Mouse (Mus musculus) frontal cortex, postnatal 10 days (tissue): ENCODE data around the gene Cd22.
"Not testable (repeated sequence)": the region's sequence is repeated elsewhere in the genome, so short reads cannot be mapped to it uniquely, and the experiment has no call there.

Source experiments
- DNase-seq, 2 experiments: peaks; one replicate each; pipeline ENCODE4 v3.0.0; 2022; ENCODE audit warnings: low spot score in 2 of 2, mixed read lengths in 1 of 2

Cd22 gene

DNA sequence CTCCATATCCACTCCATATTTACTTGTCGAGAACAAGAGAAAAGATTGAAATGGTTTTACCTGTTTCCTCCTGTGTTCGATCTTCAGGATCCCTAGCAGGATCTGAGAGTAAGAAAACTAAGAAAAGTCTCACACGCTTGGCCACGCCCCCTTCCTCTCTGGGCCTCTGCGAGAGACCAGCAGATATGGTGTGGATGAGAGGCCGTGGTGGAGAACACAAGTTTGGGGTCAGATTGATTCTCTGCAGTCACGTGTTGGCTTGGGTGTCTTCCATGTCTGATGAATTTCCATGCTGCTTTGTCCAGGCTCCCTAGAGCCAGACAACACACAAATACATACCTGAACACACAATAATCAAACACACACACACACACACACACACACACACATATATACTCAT is at the start of gene Cd22:
TSS of gene Cd22 (minus strand) at position 167 of the 400 bp plus-strand sequence.
- no peak for DNase-seq

DNA sequence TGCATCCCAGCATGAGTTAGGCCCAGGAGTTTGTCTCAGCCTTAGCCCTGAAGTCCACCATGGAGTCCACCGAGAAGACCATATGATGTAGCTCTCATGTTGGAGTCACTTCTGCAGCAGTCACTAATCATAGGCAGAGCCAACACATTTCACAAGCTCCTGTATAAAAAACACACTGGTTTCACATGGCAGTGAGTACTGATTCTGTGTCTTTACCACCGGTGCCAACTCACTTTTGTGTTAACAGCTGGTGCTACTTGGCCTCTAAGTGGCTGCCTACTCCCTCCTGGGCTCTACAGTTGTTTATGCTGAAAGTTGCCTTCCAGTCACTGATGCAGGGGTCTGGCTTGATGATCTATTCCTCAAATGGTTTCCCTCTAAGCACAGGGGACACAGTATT is 44.4 kb upstream of the Cd22 start, which contains the start of gene Hamp2:
TSS of gene Hamp2 (minus strand) at position 101 of the 400 bp plus-strand sequence.
- DNase-seq, result not testable (repeated sequence)

DNA sequence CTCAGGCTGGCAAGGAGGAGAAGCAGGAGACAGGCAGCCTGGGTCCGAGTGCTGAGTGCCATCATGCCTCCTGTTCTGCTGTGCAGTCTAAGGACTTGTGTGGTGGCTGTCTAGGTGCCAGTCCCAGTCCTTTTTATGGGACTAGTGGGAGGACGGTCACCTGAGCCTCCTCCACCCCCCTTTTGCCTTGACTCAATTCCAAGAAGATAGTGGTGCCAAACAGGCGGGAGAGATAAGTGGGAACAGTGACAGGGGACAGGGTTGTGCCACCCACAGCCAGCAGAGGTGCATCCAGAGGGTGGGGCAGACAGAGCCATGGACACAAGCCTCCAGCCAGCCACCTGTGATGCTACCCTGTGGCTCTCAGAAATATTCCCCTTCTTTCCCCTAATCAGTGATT is 43.9 kb upstream of the Cd22 start:
- DNase-seq, result no peak

DNA sequence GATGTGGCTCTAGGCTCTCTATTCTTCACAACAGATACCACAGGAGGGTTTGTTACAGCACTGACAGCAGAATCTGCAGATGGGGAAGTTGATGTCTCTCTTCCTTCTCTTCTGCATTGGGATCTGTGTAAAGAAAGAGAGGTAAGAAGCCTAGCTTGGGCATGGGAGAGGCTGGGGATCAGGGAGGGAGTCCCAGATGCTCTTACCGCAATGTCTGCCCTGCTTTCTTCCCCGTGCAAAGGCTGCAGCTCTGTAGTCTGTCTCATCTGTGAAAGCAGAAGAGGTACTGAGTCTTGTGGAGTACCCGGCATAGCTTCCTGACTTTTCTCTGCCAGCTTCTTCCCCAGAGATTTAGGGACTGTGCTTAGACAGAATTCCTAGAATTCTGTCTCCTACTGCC is 42.3 kb upstream of the Cd22 start:
- DNase-seq, result not testable (repeated sequence)

DNA sequence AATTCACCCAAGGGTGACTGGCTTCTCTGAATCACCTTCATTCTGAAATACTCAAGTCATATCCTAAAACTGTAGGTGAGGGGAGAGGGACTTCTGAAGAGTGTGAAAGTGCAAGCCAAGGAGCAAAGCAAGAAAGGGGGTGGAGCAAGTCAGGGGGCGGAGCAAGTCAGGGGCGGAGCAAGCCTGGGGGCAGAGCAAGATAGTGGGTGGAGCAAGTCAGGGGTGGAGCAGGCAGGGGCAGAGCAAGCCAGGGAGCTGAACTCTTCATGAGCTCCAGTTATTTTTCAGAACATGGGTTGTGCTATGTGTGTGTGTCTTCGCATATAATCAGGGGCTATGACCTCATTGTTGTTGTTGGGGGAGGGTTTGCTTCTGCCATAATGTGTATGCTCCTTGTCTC is 40.1 kb upstream of the Cd22 start:
- no peak for DNase-seq

DNA sequence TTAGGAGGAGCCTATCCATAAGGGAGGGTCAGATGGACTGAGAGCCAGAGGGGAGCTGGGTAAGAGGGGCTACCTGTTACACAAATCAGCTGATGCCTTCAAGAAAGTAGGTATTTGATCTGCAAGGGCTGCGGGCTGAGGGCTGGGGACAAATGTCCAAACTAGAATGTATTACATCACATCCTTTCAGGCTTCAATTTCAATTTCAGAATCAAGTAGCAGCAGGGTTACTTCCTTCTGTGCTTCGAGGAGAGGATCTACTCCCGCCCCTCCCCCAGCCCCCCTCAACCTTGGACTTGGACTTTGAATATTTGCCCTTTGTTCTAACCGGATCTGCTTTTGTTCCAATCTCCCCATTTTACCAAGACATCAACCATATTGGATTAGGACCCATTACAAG is 37.1 kb upstream of the Cd22 start:
- DNase-seq, result no peak

DNA sequence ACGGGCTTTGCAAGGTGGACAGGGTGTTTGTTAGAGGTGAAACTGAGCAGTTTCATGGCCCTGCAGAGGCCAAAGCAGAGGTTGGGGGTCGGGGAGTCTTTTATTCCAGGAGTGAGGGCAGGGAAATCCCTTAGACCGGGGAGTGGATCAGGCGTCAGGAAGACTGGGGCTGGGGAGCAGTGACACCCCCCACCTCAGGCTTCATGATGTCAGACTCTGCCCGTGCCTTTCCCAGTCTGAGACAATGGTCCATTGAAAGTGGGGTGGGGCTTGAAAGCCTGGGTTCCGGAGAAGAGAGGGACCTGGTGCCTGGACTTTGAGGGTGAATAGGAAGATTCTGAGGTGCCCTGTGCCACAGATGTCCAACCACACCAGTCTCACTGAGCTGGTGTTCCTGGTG is 36.6 kb upstream of the Cd22 start:
- DNase-seq, result no peak

DNA sequence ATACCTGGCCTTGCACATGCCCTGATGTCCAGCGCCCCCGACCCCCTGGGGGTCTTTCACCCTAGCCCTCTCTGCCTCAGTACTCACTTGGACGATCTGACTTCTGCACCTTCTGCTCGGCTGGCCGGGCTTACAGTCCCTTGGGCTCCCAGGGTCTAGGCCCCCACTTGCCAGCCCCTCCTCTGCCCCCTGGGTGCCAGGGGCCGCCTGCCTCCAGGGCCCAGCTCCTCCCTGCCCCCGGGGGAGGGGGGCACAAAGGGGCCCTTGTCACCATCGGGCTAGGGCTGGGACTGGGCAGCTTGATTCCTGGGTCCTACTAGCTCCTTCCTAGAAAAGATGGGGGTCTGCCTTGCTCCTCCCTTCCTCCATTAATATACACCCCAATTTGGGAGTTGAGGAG is 34.6 kb upstream of the Cd22 start, which contains the start of gene Mag:
TSS of gene Mag (minus strand) at position 142 of the 400 bp plus-strand sequence.
- no peak for DNase-seq

DNA sequence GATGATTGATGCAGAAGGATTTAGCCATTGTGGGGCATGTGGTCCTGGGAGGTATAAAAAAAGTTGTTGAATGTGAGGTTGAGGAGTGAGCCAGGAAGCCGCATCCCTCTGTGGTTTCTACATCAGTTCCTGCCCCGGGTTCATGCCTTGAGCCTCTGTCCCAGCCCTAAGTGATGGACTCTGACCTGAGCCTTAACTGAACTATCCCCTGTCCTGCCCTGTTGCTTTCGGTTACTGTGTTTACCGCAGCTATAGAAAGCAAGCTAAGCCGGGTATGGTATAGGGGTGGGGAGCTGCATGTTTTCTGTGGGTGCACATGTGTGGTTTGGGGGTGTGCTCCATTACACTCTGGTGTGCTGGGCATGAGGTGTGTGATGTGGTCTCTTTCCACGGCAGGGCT is 29.6 kb upstream of the Cd22 start:
- no peak for DNase-seq

DNA sequence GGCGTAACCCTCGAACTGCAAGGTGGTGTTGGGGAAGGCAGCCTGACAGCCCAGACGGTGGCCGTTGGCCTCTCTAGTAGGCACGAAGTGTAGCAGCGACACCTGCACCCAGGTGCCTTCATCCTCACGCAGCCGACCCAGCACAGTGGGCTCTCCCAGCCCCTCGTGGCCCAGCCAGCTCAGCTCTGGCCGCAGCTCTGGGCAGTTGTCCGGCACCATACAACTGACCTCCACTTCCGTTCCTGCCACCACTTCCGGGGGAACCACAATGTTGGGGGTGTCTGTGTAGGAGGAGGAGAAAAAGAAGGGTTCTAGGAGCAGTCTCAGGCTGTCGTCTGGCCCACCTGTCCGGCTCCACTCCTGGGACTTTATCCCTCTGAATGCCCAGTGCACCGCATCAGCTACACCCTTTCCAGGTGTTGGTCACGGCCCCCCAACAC is 28.9 kb upstream of the Cd22 start:
- DNase-seq, result no peak

DNA sequence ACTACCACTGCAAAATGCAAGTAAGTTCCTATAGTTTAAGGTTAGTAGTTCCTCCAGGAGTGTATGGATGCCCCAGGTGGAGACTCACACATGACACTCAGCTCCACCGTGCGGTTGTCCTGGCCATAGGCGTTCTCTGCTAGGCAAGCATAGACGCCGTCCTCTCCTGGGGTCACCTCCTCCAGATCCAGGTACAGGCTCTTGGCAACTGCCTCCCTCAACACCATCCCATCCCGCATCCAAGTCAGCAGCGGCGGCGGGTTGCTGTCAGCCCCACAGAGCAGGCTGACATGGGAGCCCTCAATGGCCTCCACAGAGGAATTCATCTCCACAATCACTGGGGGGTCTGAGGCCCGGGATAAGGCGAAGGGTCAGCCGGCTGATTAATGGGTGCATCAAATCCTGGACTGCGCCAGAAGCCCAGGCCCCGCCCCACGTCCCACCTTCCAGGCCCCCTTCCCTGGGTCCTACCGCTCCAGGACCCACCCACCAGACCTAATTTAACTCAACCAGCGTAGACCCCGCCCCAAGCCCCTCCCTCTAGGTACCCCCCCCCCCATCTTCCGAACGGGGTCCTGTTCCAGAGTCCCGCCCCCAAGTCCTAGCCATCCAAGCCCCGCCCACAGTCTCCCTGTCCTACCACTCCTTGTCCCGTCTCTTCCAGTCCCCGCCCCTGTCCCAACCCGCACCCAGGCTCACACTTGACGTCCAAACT is 28.3 kb upstream of the Cd22 start:
- no peak for DNase-seq

DNA sequence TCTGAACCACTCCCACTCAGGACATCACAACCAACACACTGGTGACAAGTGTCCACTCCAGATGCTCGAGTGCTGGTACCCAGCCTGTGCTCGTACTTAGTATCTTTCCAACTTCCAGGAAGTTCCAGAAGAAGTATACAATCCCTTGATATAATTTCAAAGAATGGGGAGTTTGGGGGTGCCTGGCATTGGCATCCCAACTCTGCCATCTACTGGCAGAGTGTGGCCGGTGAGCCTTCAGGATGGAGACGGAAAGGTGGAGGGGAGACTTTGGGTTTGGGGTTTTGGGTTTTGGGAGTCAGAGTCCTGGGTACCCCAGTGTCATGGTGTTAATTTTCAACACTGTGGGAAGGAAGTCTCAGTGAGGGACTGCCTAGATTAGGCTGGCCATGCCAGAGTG is 23.9 kb upstream of the Cd22 start:
- DNase-seq, result no peak

DNA sequence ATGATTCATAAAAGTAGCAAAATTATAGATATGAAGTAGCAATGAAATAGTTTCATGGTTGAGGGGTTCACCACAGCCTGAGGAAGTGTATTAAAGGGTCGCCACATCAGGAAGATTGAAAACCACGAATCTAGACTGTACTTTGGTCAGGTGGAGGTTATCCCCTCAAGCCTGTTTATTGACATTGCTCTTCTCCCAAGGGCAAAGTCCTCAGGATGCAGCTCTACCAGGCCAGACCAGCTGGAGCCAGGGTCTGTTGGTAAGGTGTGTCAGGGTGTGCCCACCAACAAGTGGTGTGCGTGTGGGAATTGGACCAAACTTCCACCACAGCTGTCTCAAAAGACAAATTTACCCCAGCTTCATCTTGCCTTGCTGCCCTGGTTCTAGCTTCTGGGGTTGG is 15.1 kb upstream of the Cd22 start:
- DNase-seq, result no peak

DNA sequence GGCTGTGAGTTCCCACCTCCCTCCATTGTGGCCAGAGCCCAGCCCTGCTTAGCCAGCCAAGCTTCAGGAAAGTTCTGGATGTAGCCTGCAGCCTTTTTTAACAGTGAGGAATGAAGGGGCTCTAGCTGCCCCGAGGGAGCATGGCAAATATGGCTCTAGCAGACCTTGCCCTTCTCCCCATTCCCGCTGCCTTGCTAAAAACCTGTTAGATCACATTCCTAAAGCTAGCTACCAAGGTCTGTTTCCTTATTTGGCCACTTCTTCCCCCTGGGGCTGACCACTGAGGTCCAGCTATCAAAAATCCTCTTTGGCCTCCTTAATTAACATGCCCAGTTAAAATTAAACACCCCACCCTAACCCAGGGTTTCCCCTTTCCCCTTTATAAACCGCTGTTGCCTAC is 12.4 kb upstream of the Cd22 start:
- DNase-seq, result no peak

DNA sequence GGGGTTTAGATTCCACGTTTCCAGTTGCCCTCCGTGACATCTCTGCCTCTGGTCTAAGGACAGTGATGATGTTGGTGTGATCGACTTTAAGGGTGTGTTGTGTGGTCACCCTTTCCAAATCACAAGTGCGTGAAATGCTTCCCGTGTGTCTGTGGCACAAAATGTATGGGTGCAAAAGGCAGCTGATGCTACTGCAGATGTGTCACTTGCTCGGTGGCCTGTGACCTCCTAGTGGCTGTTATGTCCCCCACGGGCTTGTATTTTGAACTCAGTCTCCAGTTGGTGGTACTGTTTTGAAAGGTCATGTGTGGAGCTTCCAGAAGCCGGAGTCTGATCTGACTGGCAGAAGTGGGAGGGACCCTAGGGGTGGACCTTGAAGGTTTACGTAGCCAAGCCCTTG is 11.6 kb upstream of the Cd22 start:
- no peak for DNase-seq

DNA sequence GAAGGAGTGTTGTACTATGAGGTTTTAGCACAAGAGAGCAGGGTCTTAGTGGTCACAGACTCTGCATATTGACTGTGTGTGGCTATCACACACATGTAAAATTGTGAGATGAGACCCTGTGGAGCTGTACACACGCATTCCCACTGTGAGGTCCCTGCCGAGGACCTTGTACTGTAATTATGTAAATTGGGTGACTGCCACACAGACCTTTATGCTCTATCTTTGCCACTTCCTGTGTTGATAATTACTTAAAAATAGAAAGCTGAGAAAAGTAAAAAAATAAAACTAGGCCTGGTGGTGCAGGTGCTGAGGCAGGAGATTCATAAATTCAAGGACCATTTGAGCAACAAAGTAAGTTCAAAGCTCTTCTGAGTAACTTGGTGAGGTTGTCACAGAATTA is 10.5 kb upstream of the Cd22 start:
- DNase-seq, result no peak

DNA sequence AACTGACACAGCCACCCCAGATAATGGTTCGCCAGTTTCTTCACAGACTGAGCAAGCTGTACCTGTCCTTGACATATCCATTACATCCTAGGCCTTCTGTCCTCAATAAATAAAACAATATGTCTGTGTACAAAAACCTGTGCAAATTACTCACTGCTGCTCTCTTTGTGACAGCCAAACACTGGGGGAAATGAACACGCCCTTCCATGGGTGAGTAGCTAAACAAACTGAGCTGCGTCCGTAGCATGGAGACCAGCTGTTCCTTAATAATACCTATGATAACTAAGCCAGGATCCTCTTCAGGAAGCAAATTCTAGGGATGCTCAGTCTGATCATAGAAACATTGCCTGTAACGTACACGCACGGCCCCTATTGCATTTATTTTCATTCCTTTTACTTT is 8.6 kb upstream of the Cd22 start:
- DNase-seq, result no peak

DNA sequence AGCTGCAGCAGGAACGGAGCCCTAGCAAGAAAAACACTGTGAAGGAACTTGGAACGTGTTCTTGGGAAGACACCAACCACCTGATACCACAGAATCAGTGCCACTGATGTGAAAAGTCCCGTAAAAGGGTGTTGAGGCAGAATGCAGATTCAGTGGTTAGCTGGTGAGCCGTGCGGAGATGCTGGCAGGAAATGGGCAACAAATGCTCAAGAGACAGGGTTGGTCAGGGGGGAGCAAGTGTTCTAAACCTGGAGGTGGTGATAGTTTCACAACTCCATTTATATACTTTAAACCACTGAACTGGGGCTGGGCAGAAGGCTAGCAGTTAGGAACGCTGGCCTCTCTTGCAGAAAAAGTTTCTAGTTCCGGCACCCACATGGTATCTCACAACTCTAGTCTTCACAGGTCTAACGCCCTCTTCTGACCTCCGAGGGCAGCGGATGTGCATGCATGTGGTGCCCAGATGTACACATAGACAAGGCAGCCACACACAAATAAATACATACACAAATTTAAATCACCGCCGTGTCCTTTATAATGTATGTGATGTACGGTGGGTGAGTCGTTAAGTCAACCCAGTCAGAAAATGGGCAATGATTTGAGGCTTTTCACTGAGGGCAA is 7.5 kb upstream of the Cd22 start:
- DNase-seq, result no peak

DNA sequence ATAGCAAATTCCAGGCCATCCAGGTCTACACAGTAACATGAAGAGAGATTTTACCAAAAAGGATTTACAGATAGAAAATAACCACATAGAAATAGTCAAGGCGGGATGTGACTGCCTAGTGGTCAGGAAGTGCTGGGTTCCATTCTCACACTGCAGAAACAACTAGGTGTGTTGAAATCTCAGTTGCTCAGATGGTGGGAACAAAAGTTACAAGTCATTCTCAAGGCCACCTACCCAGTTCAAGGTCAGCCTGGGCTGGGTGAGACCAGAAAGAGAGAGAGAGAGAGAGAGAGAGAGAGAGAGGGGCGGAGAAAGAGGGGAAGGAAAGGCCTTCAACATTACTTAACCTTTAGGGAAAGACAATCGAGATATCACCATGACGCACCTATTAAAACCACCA is 6.7 kb upstream of the Cd22 start:
- DNase-seq, result no peak

DNA sequence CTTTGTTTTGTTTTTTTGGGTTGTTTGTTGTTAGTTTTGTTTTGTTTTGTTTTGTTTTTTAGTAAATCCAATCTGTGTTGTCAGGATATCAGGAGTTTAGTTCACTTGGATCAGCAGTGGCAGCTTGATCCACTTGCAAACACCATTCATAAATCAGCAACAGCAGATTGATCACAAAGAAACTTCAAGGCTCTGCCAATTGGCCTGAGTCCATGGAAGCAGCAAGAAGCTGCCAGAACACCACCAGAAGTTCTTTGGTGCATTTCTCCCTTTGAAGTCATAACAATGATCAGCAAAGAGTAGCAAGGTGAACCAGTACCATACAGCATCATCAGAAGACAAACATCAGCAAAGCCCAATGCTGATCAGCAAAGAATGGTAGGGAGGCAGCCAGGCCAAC is 3.9 kb upstream of the Cd22 start:
- DNase-seq, result no peak

DNA sequence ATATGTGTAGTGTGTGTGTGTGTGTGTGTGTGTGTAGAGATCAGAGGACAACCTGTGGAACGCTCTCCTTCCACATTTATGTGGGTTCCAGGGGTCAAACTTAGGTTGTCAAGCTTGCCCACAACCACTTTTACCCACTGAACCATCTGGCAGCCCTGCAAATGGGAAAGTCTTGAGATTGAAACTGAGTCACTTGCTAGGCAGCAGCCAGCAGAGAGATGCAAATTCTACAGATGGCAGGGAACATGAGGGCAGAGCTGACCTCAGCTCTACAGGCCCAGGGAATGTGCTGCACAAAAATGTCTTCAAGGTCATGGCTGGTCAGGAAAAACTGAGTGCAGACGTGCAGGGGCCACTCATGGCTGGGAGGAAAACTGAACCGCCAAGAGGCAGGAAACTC is 1.2 kb upstream of the Cd22 start:
- no peak for DNase-seq

DNA sequence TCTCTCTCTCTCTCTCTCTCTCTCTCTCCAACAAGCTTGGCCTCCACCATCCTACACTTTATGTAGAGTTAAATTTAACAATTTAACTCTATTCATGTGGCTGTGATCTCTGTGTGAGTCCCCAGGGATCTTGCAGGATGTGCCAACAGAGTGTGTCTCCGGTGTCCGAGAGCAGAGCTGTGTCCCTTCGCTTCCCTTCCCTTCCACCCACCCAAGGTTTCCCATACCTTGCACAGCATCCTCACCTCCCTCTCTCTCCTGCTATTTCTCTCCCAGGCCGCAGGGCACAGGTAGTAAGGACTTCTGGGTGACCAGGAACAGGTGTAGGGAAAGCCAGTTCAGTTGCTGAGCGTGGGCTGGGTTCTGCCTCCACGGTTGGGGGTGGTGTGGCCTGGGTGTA is 1.2 kb downstream of the Cd22 start:
- no peak for DNase-seq

DNA sequence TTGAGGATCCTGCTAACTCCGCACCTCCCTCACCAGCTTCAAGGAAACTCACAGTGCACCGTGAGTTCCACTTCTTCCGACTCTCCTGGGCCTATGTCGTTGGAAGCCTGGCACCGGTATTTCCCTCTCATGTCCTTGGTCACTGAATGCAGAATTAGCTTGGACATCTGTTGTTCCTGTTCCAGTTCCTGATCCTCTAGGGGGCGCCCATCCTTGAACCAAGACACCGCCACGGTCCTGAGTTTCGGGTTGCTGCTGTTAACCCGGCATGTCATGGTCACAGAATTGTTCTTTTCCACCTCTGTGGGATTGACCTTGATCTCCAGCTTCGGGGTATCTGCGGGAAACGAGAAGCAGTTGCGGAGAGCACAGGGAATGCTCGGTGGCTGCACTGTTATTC is 7.1 kb downstream of the Cd22 start:
- peak in 1 of 2 experiments; percentile 50 for DNase-seq

DNA sequence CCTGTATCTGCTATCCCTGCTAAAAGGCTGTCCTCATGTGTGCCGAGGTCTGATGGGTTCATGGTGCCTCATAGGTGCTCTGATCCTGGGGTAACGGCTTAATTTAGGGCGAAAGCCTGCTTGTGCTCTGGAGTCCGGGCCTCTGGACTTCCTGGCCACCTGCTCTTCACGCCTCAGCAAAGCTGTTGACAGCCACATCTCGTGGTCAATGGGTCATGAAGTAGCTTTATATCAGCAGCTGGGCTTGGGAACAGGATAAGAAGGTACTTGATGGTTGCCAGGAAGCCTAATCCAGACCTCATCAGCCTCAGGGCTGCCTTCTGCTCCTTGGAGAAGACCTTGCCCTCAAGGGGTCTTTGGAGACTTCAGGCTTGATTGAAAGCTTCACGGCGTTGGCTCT is 16.8 kb downstream of the Cd22 start:
- DNase-seq, result no peak
